Mouse (Mus musculus) stomach, embryonic 14.5 days (tissue): ENCODE data around the gene Mier2. TPM values are rescaled to one million over a fixed set of nuclear protein-coding genes. Genes with fewer than 3 reads are reported as not detected.

Experiments
- ATAC-seq: fragments of 200-750 bp; cut with Nextera tagmentation; 2 replicates; pipeline ENCODE4 v1.8.0; 2017; ENCODE audit warnings: low read depth, moderate TSS enrichment; ENCODE audit not compliant: insufficient number of reproducible peaks, insufficient read depth, low FRiP score
- H3K27ac ChIP-seq: fragments of 300-500 bp; sonication (generic); 2 replicates; pipeline ENCODE4 v1.5.1; 2014; ENCODE audit warnings: mild to moderate bottlenecking, low read length, moderate library complexity, mixed read lengths
- H3K27me3 ChIP-seq: fragments of 300-500 bp; sonication (generic); 2 replicates; pipeline ENCODE4 v1.6.1; 2014; ENCODE audit warnings: low read length, control low read depth, mixed read lengths; ENCODE audit not compliant: control insufficient read depth, insufficient read depth
- H3K36me3 ChIP-seq: fragments of 300-500 bp; sonication (generic); 2 replicates; pipeline ENCODE4 v1.6.1; 2014; ENCODE audit warnings: mild to moderate bottlenecking, control low read depth, low read length, moderate library complexity, mixed read lengths; ENCODE audit not compliant: control insufficient read depth, insufficient read depth
- H3K4me1 ChIP-seq: fragments of 300-500 bp; sonication (generic); 2 replicates; pipeline ENCODE4 v1.6.1; 2014; ENCODE audit warnings: low read length, control low read depth, mixed read lengths; ENCODE audit not compliant: control insufficient read depth, insufficient read depth
- H3K4me2 ChIP-seq: fragments of 300-500 bp; sonication (generic); replicated peaks from 2 replicates; pipeline ENCODE4 v1.6.1; 2014; ENCODE audit warnings: low read depth, low read length, control low read depth
- H3K4me3 ChIP-seq: fragments of 300-500 bp; sonication (generic); 2 replicates; pipeline ENCODE4 v1.5.1; 2014; ENCODE audit warnings: low read depth, low read length, control low read depth
- H3K9ac ChIP-seq: fragments of 300-500 bp; sonication (generic); replicated peaks from 2 replicates; pipeline ENCODE4 v1.6.1; 2014; ENCODE audit warnings: low read depth, mild to moderate bottlenecking, control low read depth, low read length, moderate library complexity, mixed read lengths
- H3K9me3 ChIP-seq: fragments of 300-500 bp; sonication (generic); 2 replicates; pipeline ENCODE4 v1.6.1; 2016; ENCODE audit warnings: low read depth, low read length, control low read depth; ENCODE audit not compliant: control insufficient read depth
- WGBS: fragments of 180-500 bp; shearing (Covaris S2); extraction: QIAGEN DNeasy Blood & Tissue Kit; methylation state at CpG from one replicate; pipeline ENCODE4 v1.1.7; 2014; 5-methylcytosine and 5-hydroxymethylcytosine counted together
- polyA plus RNA-seq: library from polyadenylated mRNA; unstranded; fragments of >200 nt; fragmentation: Nextera tagmentation; extraction: Ambion mirVana; gene quantifications from 2 replicates; pipeline ENCODE4 v1.2.1, GENCODE M21; 2014

Gene Mier2
- polyA plus RNA-seq, 1 experiment from 2014 or later = 55.2 TPM

DNA sequence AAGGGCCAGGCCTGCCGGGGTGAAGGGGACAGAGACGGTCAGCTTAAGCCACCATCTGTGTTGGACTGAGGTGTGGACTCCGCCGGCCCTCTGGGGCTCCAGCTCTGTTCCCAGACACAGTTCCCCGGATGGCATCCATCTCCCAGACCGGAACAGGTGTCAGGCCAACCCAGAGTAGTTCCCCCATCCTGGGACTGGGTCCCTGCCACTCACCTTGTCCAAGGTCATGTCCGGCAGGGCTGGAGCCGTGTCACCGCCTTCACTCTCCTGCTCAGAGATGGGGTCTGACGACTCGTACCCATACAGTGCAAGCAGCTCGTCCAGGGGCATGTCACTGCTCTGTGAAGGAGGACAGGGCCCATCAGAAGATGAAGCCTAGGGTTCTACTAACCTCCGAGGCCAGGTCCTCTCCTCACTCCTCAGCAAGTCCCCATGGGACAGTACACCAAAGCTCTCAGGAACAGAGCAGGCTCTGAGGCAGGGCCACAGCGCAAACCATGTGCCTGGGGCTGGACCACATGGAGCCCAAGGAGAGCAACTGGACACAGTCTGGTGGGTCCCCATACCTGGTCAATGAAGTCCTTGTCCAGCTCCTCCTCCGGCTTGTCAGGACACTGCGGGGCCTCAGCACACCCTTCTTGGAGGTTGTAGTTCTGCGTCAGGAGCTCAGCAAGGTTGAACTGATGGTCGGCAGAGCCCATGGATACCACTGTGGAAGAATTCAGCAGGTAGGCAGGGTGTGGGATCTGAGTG, 5.9 kb downstream of the Mier2 start:
- Histone ChIP-seq H3K36me3 (peaks cover 58% of the 10 kb centered on the region), H3K9me3 (no peaks in the 10 kb centered on the region), H3K27ac (no peak overlapping the region), H3K4me1 (peaks cover 17% of the 10 kb centered on the region), H3K9ac (no peak overlapping the region), H3K4me2 (no peak overlapping the region), H3K27me3 (no peaks in the 10 kb centered on the region), H3K4me3 (no peak overlapping the region)
- 91% methylated on average over 18 of the region's 18 CpGs for WGBS
- ATAC-seq = no peak

DNA sequence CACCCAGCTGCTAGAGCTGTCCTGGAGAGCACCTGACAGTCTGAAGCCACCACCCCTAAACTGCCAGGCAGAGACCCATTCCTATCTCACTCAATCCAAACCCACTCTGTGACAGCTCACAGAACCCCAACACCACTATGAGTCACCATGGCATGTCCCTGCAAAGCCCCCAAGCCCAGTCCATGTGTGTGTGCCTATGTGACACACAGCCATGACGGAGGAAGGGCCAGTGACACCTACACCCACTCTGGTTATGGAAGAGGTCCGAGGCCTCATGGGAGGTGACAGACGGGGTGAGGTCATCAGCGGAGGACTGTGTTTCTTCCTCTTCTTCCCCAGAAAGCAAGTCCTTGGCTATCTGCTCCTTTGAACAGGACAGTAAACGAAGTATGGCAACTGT, 6.5 kb downstream of the Mier2 start:
- WGBS = 90% methylated on average over 5 of the region's 5 CpGs
- Histone ChIP-seq H3K36me3 (peaks cover 64% of the 10 kb centered on the region), H3K4me1 (peaks cover 11% of the 10 kb centered on the region), H3K9ac (no peak overlapping the region), H3K4me3 (no peak overlapping the region), H3K27me3 (no peaks in the 10 kb centered on the region), H3K9me3 (no peaks in the 10 kb centered on the region), H3K27ac (no peak overlapping the region), H3K4me2 (no peak overlapping the region)
- ATAC-seq = no peak

DNA sequence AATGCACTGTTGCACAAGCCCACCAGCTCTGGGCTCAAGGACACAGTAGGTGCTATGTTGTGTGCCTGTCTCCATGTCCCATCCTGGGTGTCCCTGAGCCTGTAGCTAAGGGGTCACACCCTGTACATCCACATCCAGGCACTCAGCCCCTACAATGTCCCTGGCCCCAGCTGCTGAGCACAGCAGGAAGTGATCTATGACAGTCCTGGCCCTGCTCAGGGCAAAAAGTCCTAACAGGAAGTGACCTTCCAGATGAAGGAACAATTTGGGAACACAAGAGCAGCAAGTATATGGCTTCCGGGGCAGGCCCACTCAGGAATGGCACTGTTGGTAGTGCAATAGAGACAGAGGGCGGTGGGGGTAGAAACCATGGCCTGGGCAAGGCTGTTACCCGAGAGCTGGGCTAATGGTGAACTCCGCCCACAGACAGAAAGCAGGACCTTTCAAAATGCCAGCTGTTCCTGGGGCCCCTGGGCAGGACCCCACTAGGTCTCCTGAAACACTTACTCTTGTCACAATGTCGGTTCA, 7.8 kb downstream of the Mier2 start:
- 69% methylated on average over 5 of the region's 5 CpGs for WGBS

DNA sequence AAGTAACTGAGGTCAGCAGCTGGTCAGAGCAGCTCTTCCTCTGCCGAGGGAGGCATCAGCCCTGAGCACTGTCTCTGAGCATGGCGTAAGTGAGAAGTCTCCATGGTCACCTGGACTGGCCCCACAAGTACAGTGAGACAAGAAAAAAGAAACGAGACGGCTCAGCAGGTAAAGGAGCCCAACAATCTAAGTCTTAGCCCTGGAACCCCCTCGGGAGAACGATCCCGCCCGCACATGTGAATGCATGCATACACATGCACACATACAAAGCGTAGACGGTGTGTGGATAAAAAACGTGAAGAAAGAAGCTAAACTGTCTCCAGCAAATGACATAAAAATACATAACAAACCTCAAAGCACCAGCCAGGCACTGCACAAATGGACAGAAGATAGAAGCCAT, 8.5 kb downstream of the Mier2 start:
- 91% methylated on average over 11 of the region's 11 CpGs for WGBS
- Histone ChIP-seq H3K27ac (no peak overlapping the region), H3K4me3 (no peak overlapping the region), H3K4me1 (no peaks in the 10 kb centered on the region; the same call in 1 of the 2 replicates), H3K9me3 (no peaks in the 10 kb centered on the region), H3K36me3 (peaks cover 77% of the 10 kb centered on the region), H3K4me2 (no peak overlapping the region), H3K9ac (no peak overlapping the region), H3K27me3 (no peaks in the 10 kb centered on the region)
- ATAC-seq = no peak

More for the DNA sequence above, 7.8 kb downstream of the Mier2 start:
- Histone ChIP-seq H3K4me2 (no peak overlapping the region), H3K27ac (no peak overlapping the region), H3K9me3 (no peaks in the 10 kb centered on the region), H3K4me3 (no peak overlapping the region), H3K36me3 (peaks cover 73% of the 10 kb centered on the region), H3K4me1 (peaks cover under 1% of the 10 kb centered on the region; the same call in 1 of the 2 replicates), H3K27me3 (no peaks in the 10 kb centered on the region), H3K9ac (no peak overlapping the region)
- no peak for ATAC-seq

DNA sequence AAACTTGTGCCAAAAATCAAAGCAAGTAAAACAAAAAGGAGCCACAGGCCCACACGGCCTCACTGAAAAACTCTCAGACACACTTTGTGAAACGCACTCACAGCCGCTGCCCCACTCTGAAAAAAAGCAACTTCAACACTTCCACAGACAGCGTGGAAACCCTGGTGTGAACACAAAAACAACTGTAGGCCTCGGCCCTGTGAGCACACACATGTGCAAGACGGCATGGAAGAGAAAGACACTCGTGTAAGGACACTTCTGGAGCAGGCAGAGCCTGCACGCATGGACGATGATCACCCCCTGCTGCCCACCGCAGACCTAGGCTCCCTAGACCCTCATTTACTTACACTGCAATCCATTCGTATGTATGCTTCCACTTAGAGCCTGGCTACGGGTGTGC, 9.1 kb downstream of the Mier2 start:
- WGBS = 93% methylated on average over 12 of the region's 12 CpGs
- Histone ChIP-seq H3K4me1 (no peaks in the 10 kb centered on the region), H3K9ac (no peak overlapping the region), H3K4me3 (no peak overlapping the region), H3K27ac (no peak overlapping the region), H3K4me2 (no peak overlapping the region), H3K36me3 (peaks cover 83% of the 10 kb centered on the region), H3K27me3 (no peaks in the 10 kb centered on the region), H3K9me3 (no peaks in the 10 kb centered on the region)
- ATAC-seq = no peak

DNA sequence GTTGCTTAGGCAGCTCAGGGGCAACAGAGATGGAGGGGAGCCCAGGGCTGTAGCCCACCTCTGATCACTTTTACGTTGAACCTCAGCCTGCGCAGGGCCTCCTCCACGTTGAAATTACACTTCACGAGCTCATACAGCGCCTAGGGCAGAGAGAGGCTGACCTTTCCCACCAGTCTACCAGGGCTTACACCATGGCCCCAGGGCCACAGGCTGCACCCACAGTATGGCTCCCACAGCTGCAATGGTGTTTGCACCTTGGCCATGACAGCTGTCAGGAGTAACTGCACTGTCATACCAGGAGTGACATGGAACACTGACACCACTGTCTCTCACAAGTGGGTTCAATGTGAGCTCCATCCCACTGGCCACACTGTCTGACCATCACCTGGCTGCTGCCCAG, 10.4 kb downstream of the Mier2 start:
- H3K9ac ChIP-seq = no peak overlapping the region
- no peak overlapping the region for H3K27ac ChIP-seq
- no peaks in the 10 kb centered on the region for H3K4me1 ChIP-seq
- H3K36me3 ChIP-seq = peaks cover 85% of the 10 kb centered on the region
- no peak overlapping the region for H3K4me2 ChIP-seq
- WGBS = 92% methylated on average over 5 of the region's 5 CpGs
- no peaks in the 10 kb centered on the region for H3K9me3 ChIP-seq
- no peak overlapping the region for H3K4me3 ChIP-seq
- no peaks in the 10 kb centered on the region for H3K27me3 ChIP-seq
- no peak for ATAC-seq

DNA sequence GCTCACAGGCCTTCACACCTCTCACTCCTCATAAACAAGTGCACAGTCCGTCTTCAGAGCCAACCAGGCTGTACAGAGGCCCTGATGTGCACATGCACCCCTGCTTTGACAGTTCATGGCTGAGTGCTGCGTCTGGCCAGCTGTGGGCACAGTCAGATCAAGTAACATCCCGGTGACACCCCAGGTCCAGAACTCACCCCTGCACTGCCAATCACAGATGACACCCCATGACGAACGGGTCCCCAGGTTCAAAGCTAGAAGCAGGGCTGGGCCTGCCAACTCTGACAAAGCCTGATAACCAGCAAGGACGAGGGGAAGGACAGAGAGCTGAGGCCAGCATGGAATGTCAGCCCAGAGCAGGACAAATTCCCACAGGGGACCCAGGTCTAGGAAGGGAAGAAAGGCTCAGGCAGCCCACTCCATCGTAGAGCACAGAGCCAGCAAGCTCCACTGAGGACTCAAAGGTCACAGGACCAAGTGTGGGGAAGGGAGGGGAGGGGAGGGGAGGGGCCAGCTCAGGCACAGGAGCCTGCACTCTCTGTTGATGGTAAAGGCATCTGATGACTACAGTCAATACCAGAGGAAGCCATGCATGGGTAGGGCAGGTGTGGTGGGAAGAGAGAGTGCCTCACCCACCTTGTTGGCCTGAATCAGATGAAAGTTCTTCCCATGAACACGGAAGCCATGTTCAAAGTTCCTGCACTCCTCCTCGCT, 11.0 kb downstream of the Mier2 start:
- Histone ChIP-seq H3K36me3 (peaks cover 79% of the 10 kb centered on the region), H3K27ac (no peak overlapping the region), H3K4me1 (no peaks in the 10 kb centered on the region), H3K9me3 (no peaks in the 10 kb centered on the region), H3K4me3 (no peak overlapping the region), H3K27me3 (no peaks in the 10 kb centered on the region), H3K4me2 (no peak overlapping the region), H3K9ac (no peak overlapping the region)
- no peak for ATAC-seq
- 75% methylated on average over 9 of the region's 9 CpGs for WGBS

DNA sequence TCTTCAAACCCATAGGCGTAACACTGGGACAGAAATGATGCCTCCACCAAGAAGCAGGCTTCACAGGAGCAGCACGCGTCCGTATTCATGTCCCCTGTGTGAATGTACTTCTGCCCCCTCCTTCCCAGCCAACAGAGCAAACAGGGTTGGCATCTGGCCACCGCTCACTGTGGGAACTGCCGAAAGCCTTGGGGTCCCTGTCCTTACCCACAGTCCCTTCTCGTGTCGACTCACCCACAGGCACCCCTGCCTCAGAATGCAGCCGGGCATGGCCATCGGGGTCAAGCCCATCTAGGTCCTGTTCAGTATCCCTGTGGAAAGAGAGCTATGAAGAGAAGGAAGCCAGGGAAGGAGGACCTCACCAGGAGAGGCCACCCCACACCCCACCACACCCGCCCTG, 12.8 kb downstream of the Mier2 start:
- Histone ChIP-seq H3K9me3 (no peaks in the 10 kb centered on the region), H3K4me2 (no peak overlapping the region), H3K27me3 (no peaks in the 10 kb centered on the region), H3K4me1 (no peaks in the 10 kb centered on the region), H3K36me3 (peaks cover 64% of the 10 kb centered on the region), H3K4me3 (no peak overlapping the region), H3K9ac (no peak overlapping the region), H3K27ac (no peak overlapping the region)
- 91% methylated on average over 11 of the region's 11 CpGs for WGBS
- no peak for ATAC-seq
